In genomic region chr10:68356973-68357372, GRCm38 (mm10) we compare ENCODE assay signal across 9 mouse cellular contexts.
DNase-seq lines count a peak whose midpoint lies in the region; ATAC-seq and TF ChIP-seq lines count a peak whose summit lies in the region.
"Had no signal": no experiment of that assay in that cellular context is flagged by ENCODE, and none has a peak within 500 bp of the region (broad histone marks: within the 10 kb centered on the region; RNA-seq: fewer than 3 reads in every experiment).

No protein-coding gene starts in this region.

- no peaks in the 10 kb centered on the region for H3K27me3 ChIP-seq in forebrain, postnatal 0 days (ENCODE audit: insufficient read depth, low read length)
- H3K27me3 ChIP-seq in forebrain, embryonic 11.5 days (ENCODE audit: control insufficient read depth, insufficient read depth, low read length): no peaks in the 10 kb centered on the region
- H3K27me3 ChIP-seq in thymus, adult 2 months (ENCODE audit: control insufficient read depth, insufficient read depth, low read length): no peaks in the 10 kb centered on the region
- H3K27me3 ChIP-seq in intestine, embryonic 15.5 days (replicated peaks): no peaks in the 10 kb centered on the region
- H3K27me3 ChIP-seq in lung, embryonic 16.5 days (ENCODE audit: control insufficient read depth, insufficient read depth, low read depth, low read length): no peaks in the 10 kb centered on the region
- H3K27me3 ChIP-seq: heart, embryonic 15.5 days had no signal

- peak; percentile 58 for TF ChIP-seq CTCF in forebrain, postnatal 0 days (IDR thresholded peaks at IDR 0.05; ENCODE audit: low read depth)
- TF ChIP-seq CTCF in thymus, adult 2 months (IDR thresholded peaks at IDR 0.05; ENCODE audit: borderline replicate concordance, control insufficient read depth, extremely low read depth, insufficient read depth, low read length, poor library complexity): no peak

- peak; percentile 36 for DNase-seq in forebrain, postnatal 0 days
- no peak for DNase-seq in forebrain, embryonic 11.5 days (ENCODE audit: low spot score)
- peak; percentile 9 for DNase-seq in thymus, postnatal 25 days
- no peak for DNase-seq in thymus, adult 2 months
- no peak for DNase-seq in ovary, postnatal 14 days (ENCODE audit: low spot score)
- no peak for DNase-seq in cerebellum, adult 11 months

- no peak overlapping the region for H3K9ac ChIP-seq in forebrain, postnatal 0 days
- H3K9ac ChIP-seq in forebrain, embryonic 11.5 days (ENCODE audit: low read length): no peak overlapping the region
- no peak overlapping the region for H3K9ac ChIP-seq in intestine, embryonic 15.5 days
- H3K9ac ChIP-seq in lung, embryonic 16.5 days (ENCODE audit: low read length): no peak overlapping the region
- H3K9ac ChIP-seq: heart, embryonic 15.5 days had no signal

- ATAC-seq in forebrain, postnatal 0 days: no peak
- no peak for ATAC-seq in forebrain, embryonic 11.5 days (replicated peaks; ENCODE audit: low FRiP score)
- ATAC-seq in intestine, embryonic 15.5 days: no peak; the same call in 1 of the 2 replicates
- no peak for ATAC-seq in lung, embryonic 16.5 days (ENCODE audit: low read depth)

- no peaks in the 10 kb centered on the region for H3K9me3 ChIP-seq in forebrain, postnatal 0 days (ENCODE audit: low read length)
- H3K9me3 ChIP-seq in forebrain, embryonic 11.5 days (ENCODE audit: control insufficient read depth, low read length): no peaks in the 10 kb centered on the region
- no peaks in the 10 kb centered on the region for H3K9me3 ChIP-seq in intestine, embryonic 15.5 days
- no peaks in the 10 kb centered on the region; the same call in 1 of the 2 replicates for H3K9me3 ChIP-seq in lung, embryonic 16.5 days (ENCODE audit: control insufficient read depth, low read length)
- H3K9me3 ChIP-seq: heart, embryonic 15.5 days had no signal

- no peak for TF ChIP-seq POLR2A in thymus, adult 2 months (IDR thresholded peaks at IDR 0.05; ENCODE audit: control insufficient read depth, extremely low read depth, insufficient read depth, low read length, poor library complexity)

- no peak overlapping the region for H3K4me3 ChIP-seq in forebrain, postnatal 0 days (ENCODE audit: low read depth, low read length)
- H3K4me3 ChIP-seq in forebrain, embryonic 11.5 days (ENCODE audit: low read depth, low read length): no peak overlapping the region
- H3K4me3 ChIP-seq in thymus, adult 2 months (ENCODE audit: control insufficient read depth, insufficient read depth, low read length): no peak overlapping the region
- no peak overlapping the region for H3K4me3 ChIP-seq in intestine, embryonic 15.5 days (replicated peaks)
- H3K4me3 ChIP-seq in lung, embryonic 16.5 days (ENCODE audit: low read length): no peak overlapping the region
- H3K4me3 ChIP-seq: heart, embryonic 15.5 days had no signal

- H3K4me2 ChIP-seq in forebrain, postnatal 0 days (ENCODE audit: low read depth): no peak overlapping the region
- no peak overlapping the region for H3K4me2 ChIP-seq in forebrain, embryonic 11.5 days (ENCODE audit: low read depth, low read length, severe bottlenecking)
- no peak overlapping the region for H3K4me2 ChIP-seq in intestine, embryonic 15.5 days (replicated peaks)
- no peak overlapping the region for H3K4me2 ChIP-seq in lung, embryonic 16.5 days (ENCODE audit: low read depth, low read length)
- H3K4me2 ChIP-seq: heart, embryonic 15.5 days had no signal

- WGBS in forebrain, postnatal 0 days: 62% methylated on average over 6 of the region's 6 CpGs
- WGBS in forebrain, embryonic 11.5 days: 73% methylated on average over 6 of the region's 6 CpGs
- 69% methylated on average over 6 of the region's 6 CpGs for WGBS in thymus, adult 2 months
- 48% methylated on average over 6 of the region's 6 CpGs for WGBS in intestine, embryonic 15.5 days
- WGBS in lung, embryonic 16.5 days: 37% methylated on average over 6 of the region's 6 CpGs

- H3K4me1 ChIP-seq in forebrain, postnatal 0 days (ENCODE audit: insufficient read depth): peaks cover 11% of the 10 kb centered on the region; the same call in 1 of the 2 replicates
- peaks cover 2% of the 10 kb centered on the region; the same call in 1 of the 2 replicates for H3K4me1 ChIP-seq in forebrain, embryonic 11.5 days (replicated peaks; ENCODE audit: control insufficient read depth, insufficient read depth, low read length)
- no peaks in the 10 kb centered on the region for H3K4me1 ChIP-seq in thymus, adult 2 months (replicated peaks; ENCODE audit: control insufficient read depth, insufficient read depth, low read length)
- peaks cover 2% of the 10 kb centered on the region; the same call in 1 of the 2 replicates for H3K4me1 ChIP-seq in intestine, embryonic 15.5 days (replicated peaks)
- H3K4me1 ChIP-seq in lung, embryonic 16.5 days (replicated peaks; ENCODE audit: control insufficient read depth, insufficient read depth, low read length): peaks cover 17% of the 10 kb centered on the region

- no peaks in the 10 kb centered on the region for H3K36me3 ChIP-seq in forebrain, postnatal 0 days (ENCODE audit: insufficient read depth)
- H3K36me3 ChIP-seq in forebrain, embryonic 11.5 days (ENCODE audit: control insufficient read depth, insufficient read depth, low read length): no peaks in the 10 kb centered on the region
- H3K36me3 ChIP-seq in thymus, adult 2 months (ENCODE audit: control insufficient read depth, insufficient read depth, low read length): no peaks in the 10 kb centered on the region
- H3K36me3 ChIP-seq in intestine, embryonic 15.5 days: no peaks in the 10 kb centered on the region
- no peaks in the 10 kb centered on the region for H3K36me3 ChIP-seq in lung, embryonic 16.5 days (ENCODE audit: control insufficient read depth, insufficient read depth, low read length)
- H3K36me3 ChIP-seq: heart, embryonic 15.5 days had no signal

- H3K27ac ChIP-seq in forebrain, postnatal 0 days (ENCODE audit: low read depth, low read length): no peak overlapping the region
- H3K27ac ChIP-seq in forebrain, embryonic 11.5 days (ENCODE audit: low read depth, low read length): no peak overlapping the region
- H3K27ac ChIP-seq in thymus, adult 2 months (ENCODE audit: control insufficient read depth, insufficient read depth, low read length): no peak overlapping the region
- peak overlapping the region; percentile 44; the same call in 1 of the 2 replicates for H3K27ac ChIP-seq in intestine, embryonic 15.5 days
- peak overlapping the region; percentile 38 for H3K27ac ChIP-seq in lung, embryonic 16.5 days (ENCODE audit: low read length)
- H3K27ac ChIP-seq: heart, embryonic 15.5 days had no signal

Comparison
In these comparisons a context has a peak if more than half of its experiments do, and no peak if none do; other contexts are left out.
1. DNase-seq: peak in forebrain, postnatal 0 days (single experiment) and thymus, postnatal 25 days (single experiment); none in forebrain, embryonic 11.5 days (single experiment), thymus, adult 2 months (single experiment), ovary, postnatal 14 days (single experiment) and cerebellum, adult 11 months (single experiment).
2. H3K27ac ChIP-seq: peak in intestine, embryonic 15.5 days (single experiment) and lung, embryonic 16.5 days (single experiment); none in forebrain, postnatal 0 days (single experiment), forebrain, embryonic 11.5 days (single experiment) and thymus, adult 2 months (single experiment).